Mouse (Mus musculus): Measurements from ENCODE around the gene Gm1673.

Gm1673 gene

DNA sequence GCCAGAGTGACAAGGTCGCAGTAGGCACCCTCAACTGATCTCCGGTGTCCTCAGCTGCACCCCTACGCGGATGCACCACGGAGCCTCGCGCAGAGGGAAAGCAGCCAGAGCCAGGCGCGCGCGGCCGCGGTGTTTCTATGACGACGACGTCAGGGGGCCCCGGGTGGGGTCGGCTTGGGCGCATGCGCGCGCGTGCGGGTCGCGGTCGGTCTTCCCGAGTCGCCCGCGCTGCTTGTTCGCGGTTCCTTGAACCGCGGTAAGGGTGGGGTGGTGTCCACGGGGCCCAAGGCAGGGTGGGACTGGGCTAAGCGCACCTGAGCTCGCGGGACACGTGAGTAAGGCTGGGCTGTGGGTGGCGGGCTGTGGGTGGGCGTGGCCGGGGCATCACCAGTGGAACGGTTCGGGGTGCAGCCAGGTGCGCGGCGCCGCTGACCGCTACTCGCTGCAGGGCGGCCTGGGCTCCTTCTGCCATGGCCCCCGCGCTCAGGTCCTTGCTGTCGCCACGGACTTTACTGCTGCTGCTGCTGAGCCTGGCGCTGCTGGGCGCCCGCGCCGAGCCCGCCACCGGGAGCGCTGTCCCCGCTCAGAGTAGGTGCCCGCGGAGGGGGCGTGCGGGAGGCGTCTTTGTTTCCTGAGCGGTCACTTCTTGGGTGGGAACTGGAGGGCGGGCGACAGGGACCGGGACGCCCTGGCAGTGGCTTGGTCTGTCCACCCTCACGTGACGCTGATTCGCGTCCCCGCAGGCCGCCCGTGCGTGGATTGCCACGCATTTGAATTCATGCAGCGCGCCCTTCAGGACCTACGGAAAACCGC is at the start of gene Gm1673:
Gm1673 (plus strand) TSS at position 125 of the 813 bp plus-strand sequence.
- peak; percentile 97 to 98 for DNase-seq

DNA sequence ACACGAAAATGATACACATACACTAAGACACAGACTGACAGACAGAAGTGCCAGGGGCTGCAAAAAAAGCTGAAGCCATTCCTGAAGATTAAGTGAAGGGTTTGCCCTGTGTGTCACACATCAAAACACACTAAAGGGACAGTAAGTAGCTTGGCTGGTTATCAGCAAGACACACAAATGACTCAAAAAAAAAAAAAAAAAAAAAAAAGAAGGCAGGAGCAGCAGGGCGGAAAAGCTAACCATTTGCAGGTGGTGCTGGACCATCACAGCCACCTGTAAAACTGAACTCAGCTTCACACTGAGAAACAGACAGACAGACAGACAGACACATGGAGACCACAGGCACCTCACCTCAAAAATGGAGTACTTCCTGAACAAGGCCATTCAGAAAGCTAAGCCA is 49.2 kb upstream of the Gm1673 start:
- no peak for DNase-seq

DNA sequence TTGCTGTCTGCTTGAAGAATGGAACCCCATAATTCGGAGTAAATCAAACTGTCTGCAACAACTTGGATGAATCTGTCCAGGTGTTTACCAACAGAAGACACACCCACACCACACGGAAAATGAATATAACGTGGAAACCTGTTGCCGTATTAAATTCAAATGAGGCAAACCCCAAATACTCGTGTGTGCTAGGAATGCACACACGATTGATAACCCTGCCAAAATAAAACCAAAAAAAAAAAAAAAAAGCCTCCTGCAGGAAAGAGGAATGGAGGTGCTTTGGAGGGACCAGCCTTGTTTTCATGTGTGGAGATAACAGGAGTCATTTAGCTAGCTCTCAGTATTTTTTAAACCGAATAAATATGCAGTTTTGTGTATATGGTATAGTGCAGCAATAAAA is 48.4 kb upstream of the Gm1673 start:
- no peak for DNase-seq

DNA sequence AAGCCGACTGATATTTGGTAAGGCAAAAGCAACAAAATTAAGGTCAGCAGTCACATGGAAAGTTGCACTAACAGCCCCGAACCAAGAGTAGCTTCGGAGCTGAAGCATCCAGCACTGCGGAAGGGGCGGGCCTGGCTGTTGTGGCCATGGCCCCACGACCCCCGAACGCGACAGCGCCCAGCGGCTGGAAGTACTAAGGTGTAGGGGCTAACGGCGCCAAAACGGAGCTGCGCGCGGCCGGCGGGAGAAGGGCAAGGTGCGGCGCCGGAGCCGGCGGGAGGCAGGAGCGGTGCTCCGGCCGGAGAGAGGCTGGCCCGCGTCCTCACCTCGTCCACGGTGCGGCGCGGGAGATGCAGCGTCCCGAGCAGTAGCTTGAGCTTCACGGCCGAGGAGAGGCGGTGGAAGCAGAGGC is 47.5 kb upstream of the Gm1673 start:
- no peak for DNase-seq

DNA sequence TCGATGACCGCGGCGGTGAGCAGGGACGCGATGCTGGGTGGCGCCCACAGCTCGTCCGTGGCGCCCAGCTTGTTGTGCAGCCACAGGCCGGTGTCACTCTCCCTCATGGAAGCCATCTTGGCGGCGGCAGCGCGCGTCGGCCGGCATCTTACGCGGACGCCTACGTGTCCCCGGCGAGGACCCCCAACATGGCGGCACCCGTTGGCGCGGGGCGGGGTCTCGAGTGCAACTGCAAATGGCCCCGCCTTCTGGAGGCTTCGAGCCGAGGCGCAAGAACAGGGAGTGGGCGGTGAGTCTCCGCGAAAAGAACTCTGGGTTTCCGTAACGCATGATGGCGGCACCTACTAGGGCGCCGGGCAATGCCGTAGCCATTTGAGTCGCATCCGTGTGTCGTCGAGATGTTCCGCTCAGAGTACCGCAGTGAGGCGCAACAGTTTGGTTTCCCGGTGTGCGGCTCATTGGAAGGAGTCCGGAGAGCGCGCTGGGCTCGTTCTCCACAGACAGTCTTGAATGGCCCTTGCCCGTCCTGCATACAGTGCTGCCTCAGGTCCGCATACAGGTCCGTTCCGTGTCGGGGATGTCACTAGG is 47.0 kb upstream of the Gm1673 start, which contains the start of gene Nelfa:
Nelfa (minus strand) TSS at position 294 of the 588 bp plus-strand sequence.
- peak; percentile 99 to 100 for DNase-seq

DNA sequence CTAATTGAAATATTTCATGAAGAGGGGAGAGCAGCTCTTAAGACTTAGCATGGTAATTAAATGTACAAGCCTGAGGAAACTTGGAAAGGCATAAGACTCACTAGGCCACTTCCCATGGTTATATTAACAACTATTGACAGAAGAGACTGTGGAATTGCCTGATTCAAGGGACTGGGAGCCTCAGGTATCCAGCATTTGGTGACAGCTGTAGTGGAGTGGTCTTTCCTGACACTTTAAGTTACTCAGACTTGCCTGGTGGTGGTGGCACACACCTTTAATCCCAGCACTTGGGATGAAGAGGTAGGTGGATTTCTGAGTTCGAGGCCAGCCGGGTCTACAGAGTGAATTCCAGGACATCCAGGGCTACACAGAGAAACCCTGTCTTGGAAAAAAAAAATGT is 46.0 kb upstream of the Gm1673 start:
- no peak for DNase-seq

DNA sequence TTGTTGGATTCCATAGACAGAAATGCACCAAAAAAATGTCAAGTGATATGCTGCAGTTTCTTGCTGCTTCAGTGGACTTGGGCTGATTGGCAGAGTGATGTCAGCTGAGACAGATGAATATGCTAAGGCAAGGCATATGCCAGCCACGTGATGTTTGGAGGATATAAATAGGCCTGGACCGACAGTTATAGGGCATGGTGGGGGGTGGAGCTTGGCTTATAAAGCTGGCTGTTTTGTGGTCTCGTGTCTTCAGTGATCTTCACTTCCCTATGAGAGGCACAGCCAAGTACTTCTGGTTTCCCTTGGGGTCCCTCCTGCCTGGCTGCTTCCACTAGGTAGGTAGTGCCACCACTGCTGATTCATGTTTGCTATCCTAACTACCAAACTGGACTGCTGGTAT is 44.8 kb upstream of the Gm1673 start:
- DNase-seq: no peak

DNA sequence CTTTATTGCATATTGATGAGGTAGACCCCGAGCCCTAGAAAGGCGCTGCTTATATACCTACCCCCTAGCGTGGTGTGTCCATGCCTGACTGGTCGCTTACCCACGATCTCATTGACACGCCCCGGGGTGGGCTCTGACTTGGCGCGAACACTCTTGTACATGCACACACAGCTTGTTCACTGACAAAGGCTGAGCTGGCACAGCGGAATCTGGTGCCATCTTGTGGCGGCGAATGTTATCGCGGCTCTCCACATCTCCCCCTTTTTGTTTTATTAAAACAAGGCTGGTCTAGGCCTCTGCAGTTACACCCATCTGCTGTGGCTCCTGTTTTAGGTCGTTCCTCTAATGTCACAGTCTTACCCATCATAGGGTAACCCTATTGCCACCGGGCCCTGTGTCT is 36.2 kb upstream of the Gm1673 start:
- peak in 1 of 2 experiments; percentile 27 for DNase-seq

DNA sequence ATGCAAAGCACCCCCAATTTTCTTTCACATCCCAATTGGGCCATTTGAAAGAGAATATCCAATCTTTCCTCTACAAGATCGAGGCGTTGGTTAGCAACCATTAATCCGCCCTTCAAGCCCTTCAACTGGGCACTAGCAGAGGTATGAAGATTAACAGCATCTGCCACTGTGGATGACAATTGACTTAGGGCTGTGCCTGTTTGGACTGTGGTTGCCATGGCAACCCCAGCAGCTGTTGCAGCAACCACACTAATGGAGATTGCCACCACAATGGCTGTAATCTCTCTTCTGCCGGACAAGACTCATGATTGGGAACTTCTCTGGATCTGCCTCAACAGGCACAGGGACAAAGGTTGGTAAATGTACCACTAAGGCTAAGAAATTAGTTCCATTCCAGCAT is 34.9 kb upstream of the Gm1673 start:
- DNase-seq: no peak

DNA sequence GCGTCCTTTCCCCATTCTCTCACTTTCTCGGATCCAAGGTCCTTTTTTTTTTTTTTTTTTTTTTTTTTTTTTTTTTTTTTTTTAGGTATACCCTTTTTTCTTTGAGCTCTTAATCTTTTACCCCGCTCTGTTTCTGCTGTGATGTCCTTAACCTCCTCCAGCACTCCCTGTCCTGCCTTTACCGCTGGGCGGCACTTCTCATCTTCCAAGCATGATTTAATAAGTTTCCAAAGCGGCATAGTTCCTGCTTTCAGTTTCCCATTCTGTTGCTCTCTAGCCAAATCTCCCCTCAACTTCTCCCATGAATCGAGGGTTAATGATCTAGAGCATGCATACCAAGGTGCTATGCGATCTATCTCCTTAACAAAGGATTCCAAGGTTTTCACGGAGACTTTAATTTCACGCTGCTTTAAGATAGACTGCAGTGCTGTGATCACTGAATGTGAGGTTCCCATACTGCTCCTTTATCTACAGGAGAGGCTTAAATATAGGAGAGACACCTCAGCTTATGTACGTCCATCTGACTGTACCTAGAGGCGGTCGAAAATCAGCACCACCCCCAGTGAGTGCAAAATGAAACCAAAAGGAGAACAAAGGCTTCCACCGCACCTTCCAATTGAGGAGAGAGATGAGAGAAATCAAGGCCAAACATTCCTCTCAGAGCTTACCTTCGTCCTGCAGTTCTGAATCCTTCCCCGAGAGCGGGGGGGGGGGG is 29.6 kb upstream of the Gm1673 start:
- peak; percentile 26 to 32 for DNase-seq

DNA sequence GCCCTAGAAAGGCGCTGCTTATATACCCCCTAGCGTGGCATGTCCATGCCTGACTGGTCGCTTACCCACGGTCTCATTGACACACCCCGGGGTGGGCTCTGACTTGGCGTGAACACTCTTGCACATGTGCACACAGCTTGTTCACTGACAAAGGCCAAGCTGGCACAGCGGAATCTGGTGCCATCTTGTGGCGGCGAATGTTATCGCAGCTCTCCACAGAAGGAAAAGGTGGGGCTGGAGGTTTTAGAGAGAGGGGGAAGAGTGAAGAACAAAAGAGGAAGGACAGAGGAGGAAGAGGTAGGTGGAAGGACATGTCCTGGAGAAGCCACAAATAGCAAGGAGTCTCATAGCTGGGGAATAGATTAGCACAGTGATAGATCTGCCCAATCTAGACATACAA is 28.9 kb upstream of the Gm1673 start:
- DNase-seq: peak; percentile 96

DNA sequence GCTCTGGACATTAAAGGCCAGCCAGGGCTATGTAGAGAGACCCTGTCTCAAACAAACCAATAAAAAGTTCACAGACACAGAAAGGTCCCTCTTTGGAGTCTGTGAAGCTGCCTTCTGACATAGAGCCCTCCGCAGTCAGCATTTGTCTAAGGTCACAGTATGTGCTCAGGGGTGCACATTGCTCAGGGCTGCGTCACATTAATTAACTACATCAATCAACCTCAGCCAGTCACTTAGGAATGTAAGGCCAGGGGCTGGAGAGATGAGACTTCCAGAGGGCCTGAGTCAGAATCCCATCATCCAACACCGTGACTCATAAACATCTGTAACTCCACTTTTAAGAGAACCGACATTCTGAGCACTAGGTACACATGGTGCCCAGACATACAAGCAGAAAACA is 27.4 kb upstream of the Gm1673 start:
- no peak for DNase-seq

DNA sequence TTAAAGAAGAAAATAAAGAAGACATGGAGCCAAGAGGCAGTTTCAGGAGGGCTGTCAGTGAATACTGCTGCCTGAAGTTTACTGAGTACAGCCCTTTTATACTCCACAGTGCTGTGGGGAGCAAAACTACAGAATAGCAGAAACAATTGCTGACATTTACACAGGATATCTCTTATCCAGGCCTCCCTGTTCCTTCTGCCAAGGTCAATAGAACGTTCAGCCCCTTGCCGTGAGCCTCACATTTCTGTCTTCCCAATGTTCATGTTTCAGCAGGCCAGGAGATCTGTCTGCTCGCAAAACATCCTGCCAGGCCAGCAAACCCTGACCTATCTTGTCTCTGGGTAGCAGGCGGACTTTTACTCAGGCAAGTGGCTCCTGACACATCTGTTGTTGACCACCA is 23.9 kb upstream of the Gm1673 start:
- no peak for DNase-seq

DNA sequence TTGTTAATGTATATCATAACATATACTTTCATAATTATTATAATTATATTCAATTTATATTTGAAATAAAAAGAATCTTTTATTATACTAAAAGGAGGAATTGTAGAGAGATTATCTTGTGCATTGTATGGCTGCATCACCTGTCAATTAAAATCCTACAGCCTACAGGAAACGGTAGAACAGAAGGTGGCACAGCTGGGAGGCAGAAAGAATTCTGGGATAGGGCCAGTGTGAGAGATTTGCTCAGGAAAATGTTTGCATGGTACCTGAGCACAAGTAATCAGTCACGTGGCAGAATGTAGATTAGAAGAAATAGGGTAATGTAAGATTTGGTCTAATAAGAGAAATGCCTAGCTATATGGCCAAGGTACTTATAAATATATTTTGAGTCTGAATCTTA is 8.5 kb upstream of the Gm1673 start:
- DNase-seq: peak; percentile 77 to 83

DNA sequence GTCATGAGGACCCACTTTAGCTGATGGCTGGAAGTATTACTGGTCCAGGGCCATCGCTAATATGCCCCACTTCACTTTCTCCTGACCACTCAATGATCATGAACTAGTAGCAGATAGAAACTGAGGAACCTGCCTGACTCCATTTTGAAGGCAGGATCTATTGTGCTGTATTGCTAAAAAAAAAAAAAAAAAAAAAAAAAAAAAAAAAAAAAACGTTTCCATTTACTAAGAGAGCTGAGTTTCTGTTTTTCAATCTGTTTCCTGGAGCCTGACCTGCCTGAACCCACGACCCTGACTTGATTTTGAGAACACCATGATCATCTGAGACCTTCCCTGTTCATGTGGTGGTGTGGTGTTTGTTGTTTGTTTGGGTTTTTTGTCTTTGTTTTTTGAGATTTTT is 7.0 kb upstream of the Gm1673 start:
- no peak for DNase-seq

DNA sequence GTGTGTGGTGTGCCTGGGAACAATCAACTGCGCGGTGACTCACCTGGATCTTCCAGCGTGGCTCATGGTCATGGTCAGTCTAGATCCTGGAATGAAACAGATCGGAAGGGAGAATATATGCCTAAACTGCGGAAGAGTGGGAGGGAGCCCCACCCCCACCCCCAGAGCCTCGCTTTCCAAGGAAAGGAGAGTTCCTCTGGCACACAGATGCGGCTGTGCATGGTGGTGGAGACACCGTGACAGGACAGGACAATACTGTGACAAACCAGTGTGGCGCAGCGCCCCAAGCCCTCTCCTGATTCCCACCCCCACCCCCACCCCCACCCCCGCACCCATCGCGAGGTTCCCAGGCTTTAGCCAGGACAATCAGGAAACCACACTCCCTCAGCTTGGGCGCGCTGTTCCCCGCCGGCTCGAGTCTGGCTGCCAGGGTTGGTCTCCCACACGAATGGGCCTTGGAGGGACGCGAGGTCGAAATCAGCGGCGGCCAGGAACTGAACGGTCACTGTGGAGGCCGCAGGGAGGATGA is 438 bp upstream of the Gm1673 start:
- DNase-seq: no peak

DNA sequence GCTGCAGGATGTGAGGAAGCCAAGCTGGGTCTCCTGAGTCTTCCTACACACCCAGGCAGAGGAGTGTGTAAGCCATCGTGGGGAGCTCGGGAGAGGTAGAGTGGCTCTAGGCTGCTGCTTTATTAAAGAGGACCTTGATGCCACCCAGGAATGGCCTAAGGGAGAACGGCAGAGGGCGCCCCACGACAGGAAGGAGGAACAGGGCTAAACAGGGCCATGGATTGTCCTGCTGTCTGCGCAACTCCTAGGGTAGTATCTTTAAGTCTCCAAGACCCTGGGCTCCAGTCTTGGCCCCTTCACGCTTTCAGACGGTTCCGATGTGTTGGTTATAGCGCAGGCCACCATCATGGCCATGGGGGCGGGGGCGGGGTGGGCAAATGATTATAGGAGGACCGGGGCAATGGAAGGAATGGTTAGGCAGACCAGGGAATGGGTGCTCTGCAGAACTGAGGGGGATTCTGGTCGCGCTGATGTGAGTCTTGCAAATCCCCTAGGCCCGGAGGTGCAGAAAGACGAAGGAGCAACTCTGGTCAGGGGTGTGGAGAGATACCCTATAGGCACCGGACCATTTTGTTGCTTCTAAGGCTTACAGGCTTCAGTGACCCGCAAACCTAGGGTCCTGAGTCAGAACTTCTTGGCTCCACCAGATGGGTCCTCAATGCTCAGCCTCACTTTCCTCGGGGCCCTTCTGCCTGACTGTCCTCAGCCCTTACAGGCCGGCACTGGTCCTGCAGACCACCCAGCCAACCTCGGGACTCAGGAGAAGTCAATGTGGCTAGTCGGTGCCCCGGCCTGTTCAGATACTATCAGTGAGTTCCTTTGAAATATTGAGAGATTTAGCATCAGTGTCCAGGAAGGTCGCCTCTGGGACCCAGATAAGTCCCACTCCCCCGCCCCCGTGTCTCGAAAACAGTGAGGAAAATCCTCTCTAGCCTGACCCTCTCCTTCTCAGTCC is 11.7 kb downstream of the Gm1673 start:
- DNase-seq: peak; percentile 89 to 91

DNA sequence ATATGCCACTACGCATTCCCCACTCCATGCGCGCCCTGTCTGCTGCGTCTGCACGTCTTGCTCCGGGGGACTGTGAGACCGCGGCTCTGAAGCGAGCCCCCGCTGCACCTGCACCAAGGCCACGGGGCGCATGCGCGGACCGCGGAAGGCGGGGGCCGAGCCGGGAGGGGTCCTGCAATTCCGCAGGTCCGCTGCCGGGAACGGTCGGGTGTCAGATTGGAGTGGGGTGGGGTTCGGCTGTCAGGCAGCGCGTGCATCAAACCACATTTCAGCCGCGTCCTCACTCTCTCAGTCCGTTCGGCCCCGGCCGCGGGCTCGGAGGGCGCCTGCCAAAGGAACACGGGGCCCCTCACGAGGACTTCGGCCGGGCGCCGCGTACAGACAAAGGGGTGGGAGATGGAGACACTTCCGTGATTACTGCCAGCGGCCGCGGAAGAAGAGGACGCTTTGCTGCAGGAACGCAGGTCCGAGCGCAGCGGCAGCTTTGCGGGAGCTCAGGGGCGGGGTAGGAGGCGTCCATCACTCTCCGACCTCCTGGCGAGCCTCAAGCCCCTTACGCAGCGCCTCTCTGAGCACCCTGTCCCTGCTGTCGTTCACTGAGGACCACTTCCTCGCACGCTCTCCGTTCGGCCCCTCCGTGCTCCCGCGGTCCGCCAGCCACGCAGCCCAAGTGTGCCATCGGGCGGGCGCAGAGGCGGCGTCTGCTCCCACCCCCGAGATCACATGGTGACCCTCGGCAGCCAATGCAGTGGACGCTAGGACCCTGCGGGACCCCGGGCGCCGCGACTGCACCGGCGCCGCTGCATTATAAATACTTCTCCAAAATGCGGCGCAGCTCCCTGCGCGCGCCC is 12.8 kb downstream of the Gm1673 start, which contains the start of gene Nat8l:
Nat8l (plus strand) TSS at position 142 of the 851 bp plus-strand sequence.
- peak; percentile 94 to 96 for DNase-seq

DNA sequence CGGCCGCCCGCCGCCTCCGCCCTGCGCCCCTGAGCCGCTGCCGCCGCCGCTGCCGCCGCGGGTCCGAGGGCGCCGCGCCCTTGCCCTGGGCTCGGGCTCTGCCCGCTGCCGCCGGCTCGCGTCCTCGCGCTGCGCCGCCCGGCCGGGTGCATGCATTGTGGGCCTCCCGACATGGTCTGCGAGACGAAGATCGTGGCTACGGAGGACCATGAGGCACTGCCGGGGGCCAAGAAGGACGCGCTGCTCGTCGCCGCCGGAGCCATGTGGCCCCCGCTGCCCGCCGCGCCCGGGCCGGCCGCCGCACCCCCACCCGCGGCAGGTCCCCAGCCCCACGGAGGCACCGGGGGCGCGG is 13.4 kb downstream of the Gm1673 start:
- DNase-seq: no peak

DNA sequence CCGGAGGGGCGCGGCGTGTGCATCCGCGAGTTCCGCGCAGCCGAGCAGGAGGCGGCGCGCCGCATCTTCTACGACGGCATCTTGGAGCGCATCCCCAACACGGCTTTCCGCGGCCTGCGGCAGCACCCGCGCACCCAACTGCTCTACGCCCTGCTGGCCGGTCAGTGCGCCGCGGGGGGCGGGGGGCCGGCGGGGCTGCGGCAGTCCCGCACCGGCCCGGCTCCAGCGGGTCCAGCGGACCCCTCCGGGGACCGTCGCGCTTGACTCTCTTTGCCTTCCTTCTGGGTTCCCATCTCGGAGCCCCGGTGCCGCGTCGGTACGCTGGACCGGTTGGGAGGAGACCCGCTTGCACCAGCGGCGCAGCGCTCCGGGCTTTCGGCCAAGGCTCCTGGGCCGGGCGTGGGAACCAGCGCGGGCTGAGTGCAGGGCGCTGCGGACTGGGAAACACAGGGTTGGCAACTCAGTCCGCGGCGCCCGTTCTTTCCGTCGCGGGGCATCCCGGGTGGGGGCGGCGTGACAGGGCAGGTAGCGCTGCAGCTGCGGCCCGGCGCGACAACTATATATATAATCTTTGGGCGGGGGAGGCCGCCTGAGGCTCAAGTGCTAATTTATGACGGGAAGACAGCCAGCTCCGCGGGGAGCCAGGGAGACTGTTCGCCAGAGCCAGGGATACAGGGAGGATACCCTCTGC is 14.0 kb downstream of the Gm1673 start:
- DNase-seq: peak; percentile 84 to 87

Measured in cerebellum, postnatal 10 days (tissue).